Mouse (Mus musculus) stomach, adult 2 months (tissue): Measurements from ENCODE around the gene Thap7. TPM values are rescaled to one million over a fixed set of nuclear protein-coding genes. Genes with fewer than 3 reads are reported as not detected.

ENCODE experiments used
- polyA plus RNA-seq: library from polyadenylated mRNA; depleted of rRNA; stranded (reverse); fragments of >200 nt; gene quantifications from 2 replicates; pipeline ENCODE4 v1.2.3, GENCODE M21; 2012; rRNA removed

Thap7 gene
- polyA plus RNA-seq: 53.3 and 64.2 TPM in 2 replicates

DNA sequence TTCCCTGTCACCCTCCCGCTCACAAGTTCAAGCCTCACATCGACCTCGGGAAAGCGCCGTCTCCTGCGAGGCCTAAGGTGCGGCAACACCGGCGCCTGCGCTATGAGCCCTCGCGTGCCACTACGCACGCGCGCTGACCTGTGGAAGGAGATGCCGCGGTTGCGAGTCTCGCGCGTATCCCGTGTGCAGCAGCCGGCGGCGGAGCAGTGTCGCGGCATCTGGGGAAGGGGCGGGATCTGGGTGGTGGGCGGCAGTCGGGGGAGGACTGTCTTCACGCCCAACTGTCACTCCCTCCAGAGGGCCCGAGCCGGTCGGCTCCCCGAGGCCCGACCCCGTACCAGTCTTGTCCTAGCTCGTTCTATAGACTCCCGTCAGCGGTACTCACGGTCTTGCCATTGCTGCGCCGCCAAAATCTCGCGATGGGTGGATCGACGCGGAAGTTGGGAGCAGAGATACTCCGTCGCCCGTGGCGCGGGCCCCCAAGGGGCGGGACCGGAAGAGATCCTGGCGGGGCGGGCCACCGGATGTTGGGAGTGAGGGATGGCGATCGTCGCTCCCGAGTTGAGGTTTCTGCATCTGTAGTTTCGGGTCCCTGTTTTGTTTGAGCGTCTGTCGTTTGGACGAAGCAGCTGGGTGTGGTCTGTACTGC lies at the start of gene Thap7:
Gene Thap7, minus strand, starts transcription at position 497 of the 649 bp plus-strand sequence.

DNA sequence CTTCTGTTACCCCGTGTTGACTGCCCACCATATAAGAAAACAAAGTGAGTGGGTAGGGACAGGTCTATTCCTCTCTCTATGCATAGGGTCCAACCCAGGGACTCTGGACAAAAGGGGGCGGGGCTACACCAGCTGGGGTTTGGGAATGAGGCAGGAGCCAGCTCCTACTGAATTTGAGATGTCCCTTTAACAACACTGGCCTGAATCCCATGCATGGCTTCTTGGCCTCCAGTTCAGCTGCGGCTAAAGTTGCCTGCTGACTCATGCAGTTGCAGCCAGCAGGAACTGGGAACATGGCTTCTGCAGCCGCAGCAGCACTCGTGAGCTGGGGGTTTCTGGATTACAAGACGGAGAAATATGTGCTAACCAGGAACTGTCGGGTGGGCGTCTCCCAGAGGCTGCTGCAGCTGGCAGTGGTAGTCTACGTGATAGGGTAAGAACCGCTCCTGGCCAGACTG lies 30.8 kb upstream of the Thap7 start, which contains the start of gene P2rx6:
Gene P2rx6, plus strand, starts transcription at position 135 of the 458 bp plus-strand sequence.

DNA sequence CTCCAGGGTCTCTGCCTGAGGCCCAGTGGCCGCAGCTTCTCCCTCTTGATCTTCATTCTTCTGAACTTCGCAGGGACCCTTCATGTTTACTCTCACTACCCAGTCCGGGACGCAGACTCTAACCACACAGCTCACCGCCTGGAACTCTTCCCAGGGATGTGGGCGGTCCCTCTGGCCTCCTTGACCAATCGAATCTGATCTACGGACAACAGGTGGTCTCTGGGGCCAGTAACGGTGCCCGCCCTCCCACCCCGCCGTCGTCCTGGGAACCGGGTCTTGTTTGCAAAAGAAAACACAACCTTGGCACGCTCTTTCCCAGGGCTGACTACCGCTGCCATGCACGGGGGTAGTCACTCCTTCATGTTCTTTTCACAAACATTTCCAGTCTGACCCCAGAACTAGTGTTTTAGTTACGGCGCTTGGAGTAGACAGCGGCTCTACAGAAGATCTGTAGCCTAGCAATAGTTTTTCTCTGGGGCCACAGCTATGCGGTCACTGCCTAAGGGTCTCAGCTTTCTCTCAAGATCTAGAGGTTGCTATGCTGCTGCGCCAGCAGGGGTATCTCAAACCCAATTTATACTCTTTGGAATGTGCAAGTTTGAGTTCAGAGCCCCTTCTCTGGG lies 30.3 kb upstream of the Thap7 start, which contains the start of gene Lrrc74b:
Gene Lrrc74b, minus strand, starts transcription at position 120 of the 623 bp plus-strand sequence.

DNA sequence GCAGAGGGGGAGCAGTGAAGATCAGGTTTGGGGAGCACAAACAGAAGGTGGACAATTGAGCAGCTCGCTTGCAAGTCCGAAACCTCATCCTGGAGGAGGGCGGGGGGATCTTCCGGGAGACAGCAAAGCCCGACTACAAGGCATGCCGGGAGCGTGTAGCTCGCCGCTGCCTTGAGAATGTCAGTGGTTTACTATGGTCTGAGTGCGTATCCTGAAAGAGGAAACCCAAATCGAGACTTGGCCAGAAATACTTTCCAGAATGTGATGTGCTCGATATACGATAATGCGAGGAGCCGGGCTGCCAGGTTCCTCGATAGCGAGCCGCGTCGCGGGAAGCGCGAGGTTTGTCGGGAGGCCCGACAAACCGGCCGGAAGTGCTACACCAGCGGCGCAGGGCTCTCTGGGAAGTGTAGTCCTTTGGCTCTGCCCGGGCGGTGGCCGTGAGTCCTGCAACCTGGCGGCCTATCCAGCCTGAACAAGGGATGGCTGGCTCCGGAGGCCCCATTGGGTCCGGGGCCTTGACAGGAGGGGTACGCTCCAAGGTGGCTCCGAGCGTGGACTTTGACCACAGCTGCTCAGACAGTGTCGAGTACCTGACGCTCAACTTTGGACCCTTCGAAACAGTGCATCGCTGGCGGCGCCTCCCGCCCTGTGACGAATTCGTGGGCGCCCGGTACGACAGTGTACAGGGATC lies 22.2 kb downstream of the Thap7 start, which contains the start of gene Lztr1:
Gene Lztr1, plus strand, starts transcription at position 143 of the 694 bp plus-strand sequence.

DNA sequence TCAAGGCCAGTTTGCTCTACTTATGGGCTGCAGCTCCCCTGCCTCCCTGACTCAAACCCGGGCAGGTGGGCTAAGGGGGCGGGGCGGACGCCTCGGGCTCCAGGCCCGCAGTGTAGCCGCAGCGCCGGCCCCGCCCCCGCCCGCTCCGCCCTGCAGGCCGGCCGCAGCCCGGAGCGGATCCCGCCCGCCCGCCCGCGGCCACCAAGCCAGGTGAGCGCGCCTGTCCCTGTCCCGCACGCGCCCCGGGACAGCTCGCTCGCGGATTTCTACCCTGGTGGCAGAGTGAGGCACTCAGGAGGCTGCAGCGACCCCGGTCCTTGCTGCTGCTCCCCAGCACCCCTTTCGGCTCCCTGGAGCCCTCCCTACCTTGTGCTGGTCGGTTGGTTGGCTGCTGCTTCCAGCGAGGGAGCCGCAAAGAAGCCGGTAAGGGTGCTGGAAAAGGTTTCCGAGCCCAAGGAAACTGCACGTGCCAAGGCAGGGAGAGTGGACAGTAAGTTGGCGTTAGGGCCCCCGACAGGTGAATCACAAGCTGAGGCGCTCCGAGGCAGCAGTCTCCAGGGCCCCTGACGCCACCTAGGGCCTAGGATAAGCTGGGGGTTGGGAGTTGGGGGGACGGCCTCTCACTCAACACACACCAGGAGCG lies 41.3 kb downstream of the Thap7 start, which contains the start of gene Aifm3:
Gene Aifm3, plus strand, starts transcription at position 143 of the 643 bp plus-strand sequence.

Other genes with a start within 250 kb of the Thap7 start
- gene Serpind1, start 199.8 kb downstream of the Thap7 start, polyA plus RNA-seq: 0.10 and 0.37 TPM in 2 replicates
- gene Snap29, start 125.2 kb downstream of the Thap7 start, polyA plus RNA-seq: 2.0 and 2.1 TPM in 2 replicates
- 23.7 and 30.3 TPM in 2 replicates for gene Pi4ka, start 124.8 kb downstream of the Thap7 start, polyA plus RNA-seq
- gene Crkl, start 79.1 kb downstream of the Thap7 start, polyA plus RNA-seq: 12.7 and 18.1 TPM in 2 replicates
- 0.79 and 1.2 TPM in 2 replicates for gene Aifm3, start 41.5 kb downstream of the Thap7 start, polyA plus RNA-seq
- gene Lztr1, start 22.4 kb downstream of the Thap7 start, polyA plus RNA-seq: 112 and 122 TPM in 2 replicates
- 0.09 TPM in 1 of 2 replicates, not detected in the other for gene Lrrc74b, start 30.1 kb upstream of the Thap7 start, polyA plus RNA-seq
- gene P2rx6, start 30.7 kb upstream of the Thap7 start, polyA plus RNA-seq: 1.1 and 2.2 TPM in 2 replicates
- 18.1 and 22.4 TPM in 2 replicates for gene Slc7a4, start 52.1 kb upstream of the Thap7 start, polyA plus RNA-seq
- 19.6 and 21.7 TPM in 2 replicates for gene Smpd4, start 88.2 kb upstream of the Thap7 start, polyA plus RNA-seq
- gene Ccdc74a, start 115.3 kb upstream of the Thap7 start, polyA plus RNA-seq: 0.24 and 0.73 TPM in 2 replicates
- gene Med15, start 201.8 kb upstream of the Thap7 start, polyA plus RNA-seq: 55.4 and 63.7 TPM in 2 replicates
- gene Klhl22, start 228.5 kb upstream of the Thap7 start, polyA plus RNA-seq: 29.5 and 32.8 TPM in 2 replicates